Mouse (Mus musculus): Measurements from ENCODE around the gene Nptn. TPM values are rescaled to one million over a fixed set of nuclear protein-coding genes. Genes with fewer than 3 reads are reported as not detected.

Gene Nptn
- total RNA-seq (2022): 100 to 1,000 TPM; 672 to 816 (median 749) TPM

DNA sequence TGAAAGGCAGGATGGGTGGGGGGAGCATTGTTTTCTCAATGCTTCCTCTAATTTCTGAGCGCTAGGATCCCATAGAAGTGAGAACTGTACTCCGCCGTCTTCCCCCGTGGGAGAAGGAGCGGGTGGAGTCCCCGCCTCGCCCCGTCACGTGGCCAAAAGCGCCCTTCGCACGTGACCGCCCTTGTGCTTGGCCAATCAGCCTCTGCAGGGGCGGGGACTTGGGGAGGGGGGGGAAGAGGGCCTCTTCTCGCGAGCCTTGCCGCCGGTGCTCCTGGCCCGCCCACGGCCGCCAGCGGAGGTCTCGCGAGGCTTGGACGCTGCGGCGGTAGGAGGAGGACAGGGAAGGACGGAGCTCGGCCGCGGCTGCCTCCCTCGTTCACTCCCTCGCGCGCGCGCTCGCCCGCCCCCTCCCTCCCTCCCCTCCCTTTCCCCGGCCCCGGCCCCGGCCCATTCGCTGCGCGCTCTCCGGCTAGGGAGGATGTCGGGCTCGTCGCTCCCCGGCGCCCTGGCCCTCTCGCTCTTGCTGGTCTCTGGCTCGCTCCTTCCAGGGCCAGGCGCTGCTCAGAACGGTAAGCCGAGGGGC lies at the start of gene Nptn:
Gene Nptn (plus strand): TSS at position 283 of the 583 bp plus-strand sequence.
- DNase-seq (ENCODE audit: low spot score in 2 of 2): peak; percentile 95 to 96

GRCm38 (mm10) chr9:58533322-58533721 lies 48.7 kb upstream of the Nptn start:
- no peak for DNase-seq (ENCODE audit: low spot score in 2 of 2)

DNA sequence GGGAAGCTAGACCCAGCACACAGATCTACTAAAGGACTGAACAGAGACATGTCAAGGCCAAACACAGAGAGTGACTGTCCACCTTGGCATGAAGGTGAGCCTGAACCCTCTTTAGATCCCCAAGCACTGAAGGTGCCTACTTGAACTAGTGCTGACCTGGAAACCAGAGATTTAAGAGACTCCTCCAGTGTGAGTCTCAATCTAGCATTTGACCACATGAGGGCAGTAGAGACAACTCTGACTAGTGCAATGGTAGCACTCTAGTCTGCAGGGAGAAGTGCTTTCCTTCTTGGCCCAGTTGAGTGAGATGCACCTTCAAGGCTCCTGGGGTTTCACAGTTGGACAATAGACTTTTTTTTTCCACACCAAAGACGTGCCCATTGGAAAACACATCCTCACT lies 47.3 kb upstream of the Nptn start:
- peak in 1 of 2 experiments; percentile 48 for DNase-seq (ENCODE audit: low spot score in 2 of 2)

GRCm38 (mm10) chr9:58535447-58536134 lies 46.4 kb upstream of the Nptn start:
- DNase-seq (ENCODE audit: low spot score in 2 of 2): no peak

DNA sequence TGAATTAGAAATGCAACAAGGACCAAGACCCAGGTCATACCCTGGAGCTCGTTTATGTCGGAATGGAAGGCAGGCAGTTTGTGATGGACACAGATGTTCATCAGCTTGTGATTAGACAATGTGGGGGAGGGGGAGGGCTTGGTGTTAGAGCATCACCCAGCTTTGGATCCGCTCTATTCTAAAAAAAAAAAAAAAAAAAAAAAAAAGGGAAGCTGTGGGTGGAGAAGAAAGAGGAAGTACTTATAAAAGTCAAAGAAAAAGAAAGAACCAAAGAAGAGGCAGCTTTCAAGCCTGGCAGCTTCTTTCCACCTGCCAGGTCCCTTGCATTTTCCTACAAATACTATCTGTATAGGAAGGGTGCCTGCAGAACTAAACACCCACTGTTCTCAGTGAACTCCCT lies 44.3 kb upstream of the Nptn start:
- no peak for DNase-seq (ENCODE audit: low spot score in 2 of 2)

GRCm38 (mm10) chr9:58539886-58540285 lies 42.2 kb upstream of the Nptn start:
- DNase-seq (ENCODE audit: low spot score in 2 of 2): peak in 1 of 2 experiments; percentile 57

- DNase-seq (ENCODE audit: low spot score in 2 of 2): peak; percentile 68 to 73
Measured at GRCm38 (mm10) chr9:58541895-58542338, 40.1 kb upstream of the Nptn start.

GRCm38 (mm10) chr9:58544879-58545324 lies 37.1 kb upstream of the Nptn start:
- DNase-seq (ENCODE audit: low spot score in 2 of 2): peak in 1 of 2 experiments; percentile 45

DNA sequence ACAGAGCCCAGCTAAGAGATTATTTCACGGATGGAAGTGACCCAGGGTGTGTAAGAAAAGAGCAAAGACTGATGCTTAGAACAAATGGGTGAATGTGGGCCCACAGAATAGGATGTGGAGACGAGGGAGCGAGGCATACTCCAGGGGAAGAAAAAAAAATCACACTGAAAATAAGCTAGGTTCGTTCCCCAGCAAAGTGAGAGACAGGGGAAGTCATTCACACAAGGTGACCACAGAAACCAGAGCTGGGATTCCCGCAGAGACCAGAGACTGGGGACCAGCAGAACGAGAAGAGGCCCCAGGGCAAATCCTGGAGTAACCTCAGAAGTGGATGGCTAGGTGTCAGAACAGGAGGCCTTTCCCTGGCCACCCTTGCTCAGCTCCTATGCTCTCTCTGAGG lies 36.6 kb upstream of the Nptn start:
- DNase-seq (ENCODE audit: low spot score in 2 of 2): no peak

DNA sequence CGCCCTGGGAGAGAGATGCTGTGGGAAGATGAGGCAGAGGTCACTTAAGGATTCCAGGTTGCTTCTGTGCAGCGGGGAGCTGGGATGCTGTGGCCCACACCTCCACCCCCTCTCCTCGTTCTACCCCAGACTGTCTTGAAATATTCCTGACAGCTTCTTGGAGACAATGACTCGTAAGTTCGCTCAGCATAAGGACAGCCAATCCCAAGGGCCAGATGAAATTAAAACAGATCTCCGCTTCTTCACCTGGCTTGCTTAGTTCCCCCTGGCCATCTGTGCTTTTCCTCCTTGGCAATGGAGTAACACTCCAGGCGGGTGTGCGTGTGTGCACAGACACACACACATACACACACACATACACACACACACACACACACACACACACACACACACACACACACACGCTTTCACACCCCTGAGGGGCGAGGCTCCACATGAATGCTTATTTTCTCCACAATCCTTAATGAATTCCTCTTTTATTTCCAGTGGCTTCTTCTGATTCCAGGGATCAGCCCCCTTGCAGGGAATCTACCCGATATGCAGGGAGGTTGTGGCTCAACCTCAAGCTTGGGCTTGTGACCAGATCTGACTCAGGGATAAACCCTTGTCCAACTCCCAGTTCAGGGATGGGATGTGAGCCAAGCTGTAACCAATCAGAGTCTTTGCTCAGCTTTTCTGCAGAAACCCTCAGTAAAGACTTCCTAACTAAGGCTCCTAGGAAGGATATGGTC lies 35.2 kb upstream of the Nptn start:
- DNase-seq (ENCODE audit: low spot score in 2 of 2): no peak

GRCm38 (mm10) chr9:58548897-58549296 lies 33.1 kb upstream of the Nptn start:
- DNase-seq (ENCODE audit: low spot score in 2 of 2): no peak

DNA sequence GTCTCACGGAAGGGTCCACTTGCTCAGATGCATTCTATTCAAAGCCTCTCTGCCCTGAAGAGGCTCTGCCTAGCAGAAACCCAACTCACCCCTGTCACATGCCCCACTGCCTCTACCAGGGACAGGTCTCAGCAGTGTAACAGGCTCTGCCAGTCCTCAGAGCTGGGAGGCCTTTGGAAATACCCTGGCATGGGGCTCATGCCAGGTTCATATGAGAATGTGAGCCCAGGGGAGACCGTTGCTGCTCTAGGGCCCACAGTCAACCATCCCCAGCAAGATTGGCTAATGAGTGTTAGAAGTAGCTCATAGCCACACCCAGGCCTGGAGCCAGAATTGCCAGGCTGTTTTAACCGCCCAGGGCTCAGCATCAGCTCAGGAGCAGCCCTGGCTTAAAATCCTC lies 32.3 kb upstream of the Nptn start:
- DNase-seq (ENCODE audit: low spot score in 2 of 2): no peak

DNA sequence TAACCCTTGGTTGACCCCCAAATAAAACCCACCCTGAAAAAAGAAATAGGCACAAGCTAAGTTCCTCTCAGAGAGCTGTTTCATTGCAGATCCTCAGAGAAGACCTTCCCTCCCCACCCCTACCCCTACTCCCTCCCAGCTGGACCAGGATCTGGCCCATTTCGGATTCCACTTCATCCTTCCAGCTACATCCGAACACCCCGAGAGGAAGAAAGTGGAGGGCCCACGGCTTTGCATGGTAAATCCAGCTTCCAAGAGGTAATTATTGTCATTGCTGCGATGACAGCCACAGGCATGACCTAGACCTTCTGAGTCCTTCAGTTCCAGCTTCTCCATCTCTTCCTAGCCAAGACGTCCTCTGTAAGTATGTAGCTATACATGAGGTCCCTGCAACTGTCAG lies 31.1 kb upstream of the Nptn start:
- DNase-seq (ENCODE audit: low spot score in 2 of 2): no peak

DNA sequence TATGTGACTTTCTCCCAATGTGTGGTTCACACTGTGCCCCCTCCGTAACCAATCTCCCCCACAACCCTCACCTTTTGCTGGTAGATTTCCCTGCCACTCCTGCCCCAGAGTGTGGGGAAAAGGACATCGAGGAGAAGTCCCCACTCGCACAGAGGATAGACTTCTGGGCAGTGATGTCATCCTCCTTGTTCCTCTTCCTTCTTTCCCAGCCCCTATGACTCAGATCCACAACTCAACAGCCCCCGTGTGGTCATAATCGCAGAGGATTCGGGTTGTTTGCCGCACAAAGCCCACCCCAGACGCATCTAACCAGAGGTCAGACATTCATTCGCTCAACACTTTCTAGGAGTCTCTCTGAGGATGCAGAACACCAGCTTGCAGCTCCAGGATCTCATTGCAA lies 30.0 kb upstream of the Nptn start:
- no peak for DNase-seq (ENCODE audit: low spot score in 2 of 2)

GRCm38 (mm10) chr9:58554056-58554907 lies 27.8 kb upstream of the Nptn start:
- DNase-seq (ENCODE audit: low spot score in 2 of 2): no peak

DNA sequence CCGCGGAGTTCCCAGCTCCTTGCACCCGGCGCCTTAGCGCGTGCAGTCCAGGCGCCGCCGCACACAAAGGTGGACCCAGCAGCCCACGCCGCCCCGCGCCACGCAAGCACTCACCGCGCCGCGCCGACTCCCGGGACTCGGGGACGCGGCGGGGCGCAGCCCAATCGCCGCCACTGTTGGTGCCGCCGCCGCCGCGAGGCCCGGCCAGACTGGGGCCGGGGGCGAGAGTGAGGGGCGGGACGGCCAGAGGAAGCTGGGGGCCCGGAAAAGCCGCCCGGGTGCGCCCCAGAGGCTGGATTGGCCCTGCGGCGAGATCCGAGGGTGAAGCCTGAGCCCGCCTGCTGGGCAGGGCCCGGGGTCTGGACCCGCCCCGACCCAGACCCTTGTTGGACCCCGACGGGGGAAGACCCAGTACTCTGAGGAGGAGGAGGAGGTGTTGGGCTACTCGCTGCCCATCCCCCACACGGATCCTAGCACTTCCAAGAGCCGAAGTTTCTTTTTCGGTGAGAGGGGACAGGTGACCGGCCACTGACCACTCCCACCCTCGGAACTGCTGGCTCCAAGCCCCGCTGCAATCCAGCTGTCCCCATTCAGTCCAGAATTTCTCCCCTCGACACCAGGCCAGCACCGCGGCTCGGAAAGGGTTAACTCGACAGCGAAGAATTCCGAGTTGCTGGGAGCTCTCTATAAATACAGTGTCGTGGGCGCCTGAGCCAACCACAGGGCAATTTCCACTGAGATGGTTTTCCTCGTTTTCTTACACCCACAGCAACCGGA lies 26.9 kb upstream of the Nptn start, which contains the start of gene Cd276:
Gene Cd276 (minus strand): TSS at position 530 of the 777 bp plus-strand sequence.
- peak; percentile 60 to 67 for DNase-seq (ENCODE audit: low spot score in 2 of 2)

- DNase-seq (ENCODE audit: low spot score in 2 of 2): no peak
Measured at GRCm38 (mm10) chr9:58555685-58556414, 26.2 kb upstream of the Nptn start.

DNA sequence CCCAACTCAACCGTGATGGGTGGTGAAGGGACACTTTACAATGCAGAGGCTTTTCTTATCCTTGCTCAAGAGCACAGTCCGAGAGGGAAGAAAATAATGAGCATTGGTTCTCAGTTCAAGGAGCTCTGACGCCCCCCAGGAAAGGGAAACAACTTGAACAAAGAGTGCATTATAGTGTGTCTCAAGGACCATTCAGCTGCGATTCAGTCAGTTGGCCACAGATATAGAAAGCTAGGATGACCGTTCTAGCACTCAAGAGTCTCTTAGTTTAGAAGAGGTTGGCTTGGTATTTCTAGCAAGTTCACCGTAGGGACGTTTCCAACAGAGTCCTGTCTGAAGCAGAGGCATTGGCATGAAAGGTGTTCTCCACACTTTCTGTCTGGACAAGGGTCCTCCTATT lies 25.4 kb upstream of the Nptn start:
- DNase-seq (ENCODE audit: low spot score in 2 of 2): no peak

GRCm38 (mm10) chr9:58557457-58558455 lies 24.3 kb upstream of the Nptn start:
- DNase-seq (ENCODE audit: low spot score in 2 of 2): no peak

Data from layer of hippocampus, adult 8-10 months (tissue).